Mouse (Mus musculus) neural tube, embryonic 14.5 days (tissue): ENCODE results near the gene Nmrk1. TPM values are rescaled to one million over a fixed set of nuclear protein-coding genes. Genes with fewer than 3 reads are reported as not detected.

Source experiments
- ATAC-seq: fragments of 200-750 bp; cut with Nextera tagmentation; 2 replicates; pipeline ENCODE4 v1.8.0; 2017; ENCODE audit warnings: low read depth, mild to moderate bottlenecking, moderate TSS enrichment, moderate library complexity
- H3K27ac ChIP-seq: fragments of 300-500 bp; sonication (generic); 2 replicates; pipeline ENCODE4 v1.5.1; 2014; ENCODE audit warnings: low read depth, mild to moderate bottlenecking, control low read depth, low read length, moderate library complexity, mixed read lengths
- H3K27me3 ChIP-seq: fragments of 300-500 bp; sonication (generic); 2 replicates; pipeline ENCODE4 v1.6.1; 2014; ENCODE audit warnings: low read length; ENCODE audit not compliant: control insufficient read depth, insufficient read depth
- H3K36me3 ChIP-seq: fragments of 300-500 bp; sonication (generic); 2 replicates; pipeline ENCODE4 v1.6.1; 2014; ENCODE audit warnings: low read length, mixed read lengths; ENCODE audit not compliant: control insufficient read depth, insufficient read depth
- H3K4me1 ChIP-seq: fragments of 300-500 bp; sonication (generic); 2 replicates; pipeline ENCODE4 v1.6.1; 2014; ENCODE audit warnings: low read length; ENCODE audit not compliant: control insufficient read depth, insufficient read depth
- H3K4me2 ChIP-seq: fragments of 300-500 bp; sonication (generic); 2 replicates; pipeline ENCODE4 v1.6.1; 2014; ENCODE audit warnings: mild to moderate bottlenecking, low read depth, low read length, control low read depth
- H3K4me3 ChIP-seq: fragments of 300-500 bp; sonication (generic); 2 replicates; pipeline ENCODE4 v1.5.1; 2014; ENCODE audit warnings: low read depth, low read length, control low read depth, mixed read lengths
- H3K9ac ChIP-seq: fragments of 300-500 bp; sonication (generic); replicated peaks from 2 replicates; pipeline ENCODE4 v1.6.1; 2014; ENCODE audit warnings: low read depth, mild to moderate bottlenecking, control low read depth, low read length, mixed read lengths
- H3K9me3 ChIP-seq: fragments of 300-500 bp; sonication (generic); 2 replicates; pipeline ENCODE4 v1.6.1; 2016; ENCODE audit warnings: low read length; ENCODE audit not compliant: control insufficient read depth
- WGBS: fragments of 180-500 bp; shearing (Covaris S2); extraction: QIAGEN DNeasy Blood & Tissue Kit; methylation state at CpG from one replicate; pipeline ENCODE4 v1.1.7; 2014; 5-methylcytosine and 5-hydroxymethylcytosine counted together
- polyA plus RNA-seq: library from polyadenylated mRNA; unstranded; fragments of >200 nt; fragmentation: Nextera tagmentation; extraction: Ambion mirVana; gene quantifications from 2 replicates; pipeline ENCODE4 v1.2.1, GENCODE M21; 2014

The Nmrk1 gene
- polyA plus RNA-seq, 1 experiment from 2014 or later, result 9.4 TPM

DNA sequence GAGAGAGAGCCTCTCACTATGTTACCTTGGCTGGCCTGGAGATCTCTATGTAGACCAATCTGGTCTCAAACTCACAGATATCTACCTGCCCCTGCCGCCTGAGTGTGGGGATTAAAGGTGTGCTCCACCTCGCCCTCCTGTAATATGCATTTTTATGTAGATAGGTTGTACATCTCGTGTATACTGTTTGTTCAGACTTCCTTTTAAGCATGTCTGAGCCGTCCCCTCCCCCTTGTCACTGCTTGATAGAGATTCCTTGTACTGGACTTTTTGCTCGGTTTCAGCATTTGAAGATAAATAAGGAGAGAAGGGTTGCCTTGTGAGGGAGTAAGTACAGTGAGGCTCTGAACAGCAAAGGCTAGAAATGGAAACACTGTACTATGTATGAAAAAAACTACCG lies 21.3 kb downstream of the Nmrk1 start:
- no peaks in the 10 kb centered on the region for H3K27me3 ChIP-seq
- no peaks in the 10 kb centered on the region for H3K4me1 ChIP-seq
- H3K4me2 ChIP-seq, result no peak overlapping the region
- ATAC-seq, result no peak
- H3K27ac ChIP-seq, result no peak overlapping the region
- H3K9ac ChIP-seq, result no peak overlapping the region
- 85% methylated on average over 6 of the region's 6 CpGs for WGBS
- H3K4me3 ChIP-seq, result no peak overlapping the region
- H3K36me3 ChIP-seq, result no peaks in the 10 kb centered on the region
- H3K9me3 ChIP-seq, result no peaks in the 10 kb centered on the region

DNA sequence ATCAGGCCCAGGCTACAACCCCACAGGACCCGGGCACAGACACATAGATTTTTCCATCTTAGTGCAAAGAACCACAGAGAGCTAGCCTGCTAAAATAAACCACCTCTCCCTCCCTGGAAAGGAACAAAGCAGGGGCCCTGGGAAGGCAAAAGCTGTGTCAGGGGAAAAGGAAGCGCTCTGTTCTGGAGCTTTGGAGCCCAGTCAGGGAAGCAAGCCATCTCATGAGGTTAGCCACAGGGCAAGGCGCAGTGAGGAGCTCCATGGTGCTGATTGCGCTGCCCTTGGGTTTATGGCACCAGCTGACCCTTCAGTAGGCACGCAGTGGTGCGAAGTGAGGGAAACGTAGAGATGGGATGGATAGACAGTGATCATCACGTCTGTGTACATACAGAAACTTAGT lies 22.6 kb downstream of the Nmrk1 start:
- H3K4me2 ChIP-seq, result no peak overlapping the region
- H3K27me3 ChIP-seq, result no peaks in the 10 kb centered on the region
- no peaks in the 10 kb centered on the region for H3K9me3 ChIP-seq
- no peak overlapping the region for H3K27ac ChIP-seq
- no peak for ATAC-seq
- H3K4me3 ChIP-seq, result no peak overlapping the region
- H3K36me3 ChIP-seq, result no peaks in the 10 kb centered on the region
- no peaks in the 10 kb centered on the region for H3K4me1 ChIP-seq
- 84% methylated on average over 8 of the region's 8 CpGs for WGBS
- no peak overlapping the region for H3K9ac ChIP-seq

DNA sequence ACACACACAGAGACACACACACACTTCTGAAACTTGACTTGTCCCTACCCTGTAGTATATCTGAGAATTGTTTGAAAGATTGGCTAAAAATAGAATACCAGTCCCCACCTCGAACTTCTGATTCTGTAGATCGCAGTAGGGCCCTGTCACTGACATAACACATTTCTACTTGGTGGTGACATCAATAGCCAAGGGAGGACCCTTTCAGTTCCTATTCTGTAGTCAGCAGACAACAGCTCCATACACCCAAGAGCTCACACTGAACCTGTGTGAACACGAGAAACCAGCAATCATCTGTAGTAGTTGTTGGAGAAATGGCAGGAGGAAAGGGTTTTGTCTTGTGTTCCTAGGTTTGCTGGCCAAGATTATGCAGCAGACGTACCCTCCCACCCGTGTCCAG lies 23.2 kb downstream of the Nmrk1 start:
- H3K36me3 ChIP-seq, result no peaks in the 10 kb centered on the region
- no peak overlapping the region for H3K9ac ChIP-seq
- H3K27ac ChIP-seq, result no peak overlapping the region
- ATAC-seq, result no peak
- no peak overlapping the region for H3K4me2 ChIP-seq
- 87% methylated on average over 5 of the region's 5 CpGs for WGBS
- no peaks in the 10 kb centered on the region for H3K9me3 ChIP-seq
- H3K27me3 ChIP-seq, result no peaks in the 10 kb centered on the region
- H3K4me1 ChIP-seq, result no peaks in the 10 kb centered on the region
- no peak overlapping the region for H3K4me3 ChIP-seq

DNA sequence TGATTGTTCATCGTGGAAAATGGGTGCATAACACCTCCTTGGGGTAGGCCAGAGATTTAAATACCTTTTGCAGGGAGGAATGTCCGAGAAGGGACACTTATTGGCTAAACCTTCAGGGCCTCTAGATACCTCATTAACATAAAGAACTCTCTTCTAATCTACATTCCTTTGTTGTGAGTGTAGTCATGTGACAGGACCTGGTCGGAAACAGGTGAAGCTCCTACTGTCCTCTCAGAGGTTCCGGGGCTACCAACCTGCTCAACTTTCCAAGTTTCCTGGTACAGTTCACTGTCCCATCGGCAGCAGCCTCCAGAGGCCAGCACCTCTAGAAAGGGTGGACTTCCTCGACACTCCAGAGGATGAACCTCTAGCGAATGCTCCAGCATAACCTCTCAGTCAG lies 24.2 kb downstream of the Nmrk1 start:
- Histone ChIP-seq H3K9ac (no peak overlapping the region), H3K27me3 (no peaks in the 10 kb centered on the region), H3K4me2 (no peak overlapping the region), H3K4me3 (no peak overlapping the region), H3K27ac (no peak overlapping the region), H3K4me1 (no peaks in the 10 kb centered on the region), H3K9me3 (no peaks in the 10 kb centered on the region), H3K36me3 (no peaks in the 10 kb centered on the region)
- no peak for ATAC-seq
- WGBS, result 86% methylated on average over 7 of the region's 7 CpGs

DNA sequence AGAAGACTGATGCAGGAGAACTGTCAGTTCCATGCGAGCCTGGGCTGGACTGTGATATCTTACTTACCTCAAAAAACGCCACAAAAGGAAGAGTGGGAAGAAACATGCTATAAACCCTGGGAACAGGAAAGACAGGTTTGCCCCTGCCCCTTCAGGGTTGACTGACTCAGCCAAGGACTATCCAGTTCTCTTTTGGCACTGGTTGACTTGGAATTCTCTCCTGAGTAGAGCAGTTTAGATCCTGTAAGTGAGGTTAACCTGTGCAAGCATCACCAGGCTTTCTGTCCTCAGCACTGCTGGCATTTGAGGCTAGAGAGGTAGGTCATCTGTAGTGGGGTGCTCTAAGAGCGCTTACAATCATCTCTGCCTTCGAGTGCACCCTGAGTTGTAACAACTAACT lies 26.7 kb downstream of the Nmrk1 start:
- Histone ChIP-seq H3K4me2 (no peak overlapping the region), H3K27ac (no peak overlapping the region), H3K4me1 (no peaks in the 10 kb centered on the region), H3K27me3 (no peaks in the 10 kb centered on the region), H3K4me3 (no peak overlapping the region), H3K36me3 (no peaks in the 10 kb centered on the region), H3K9me3 (no peaks in the 10 kb centered on the region), H3K9ac (no peak overlapping the region)
- no peak for ATAC-seq
- 77% methylated on average over 4 of the region's 4 CpGs for WGBS

DNA sequence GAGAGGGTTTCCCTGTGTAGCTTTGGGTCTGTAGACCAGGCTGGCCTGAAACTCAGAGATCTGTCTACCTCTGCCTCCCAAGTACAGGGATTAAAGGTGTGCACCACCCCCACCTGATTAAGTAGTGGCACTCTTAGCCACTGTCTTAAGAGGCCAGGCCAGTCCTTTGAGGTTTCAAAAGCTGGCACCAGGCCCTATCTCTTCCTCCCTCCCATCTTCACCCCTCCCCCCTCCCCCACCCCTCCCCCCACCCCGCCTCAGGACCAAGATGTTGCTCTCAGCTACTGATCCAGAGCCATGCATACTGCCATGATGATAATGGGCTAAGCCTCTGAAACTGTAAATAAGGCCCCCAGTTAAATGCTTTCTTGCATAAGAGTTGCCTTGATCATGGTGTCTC lies 27.6 kb downstream of the Nmrk1 start:
- H3K27ac ChIP-seq, result no peak overlapping the region
- no peaks in the 10 kb centered on the region for H3K4me1 ChIP-seq
- no peaks in the 10 kb centered on the region for H3K9me3 ChIP-seq
- no peaks in the 10 kb centered on the region for H3K27me3 ChIP-seq
- H3K36me3 ChIP-seq, result no peaks in the 10 kb centered on the region
- ATAC-seq, result no peak
- H3K9ac ChIP-seq, result no peak overlapping the region
- no peak overlapping the region for H3K4me2 ChIP-seq
- no peak overlapping the region for H3K4me3 ChIP-seq
- no CpG with 5 or more reads among the region's 1 CpGs for WGBS

DNA sequence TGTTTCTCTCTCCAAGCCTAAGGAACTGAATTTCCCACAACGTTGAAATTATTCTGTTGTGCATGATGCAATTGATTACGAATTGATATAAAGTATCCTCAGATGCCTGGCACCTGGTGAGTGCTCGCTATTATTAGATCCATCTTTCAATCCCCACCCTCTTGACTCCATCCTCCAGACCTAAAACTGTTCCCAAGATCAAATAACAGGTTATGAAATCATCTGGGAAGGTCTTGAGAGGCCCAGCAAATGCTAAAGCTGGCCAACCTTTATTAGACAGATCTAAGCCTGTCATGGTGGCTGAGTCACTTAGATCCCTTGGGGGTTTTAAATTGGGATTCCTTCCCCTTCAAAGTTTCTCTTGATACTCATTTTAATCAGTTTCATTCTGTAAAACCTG lies 28.7 kb downstream of the Nmrk1 start:
- Histone ChIP-seq H3K36me3 (no peaks in the 10 kb centered on the region), H3K9ac (no peak overlapping the region)
- 81% methylated on average over 3 of the region's 3 CpGs for WGBS

DNA sequence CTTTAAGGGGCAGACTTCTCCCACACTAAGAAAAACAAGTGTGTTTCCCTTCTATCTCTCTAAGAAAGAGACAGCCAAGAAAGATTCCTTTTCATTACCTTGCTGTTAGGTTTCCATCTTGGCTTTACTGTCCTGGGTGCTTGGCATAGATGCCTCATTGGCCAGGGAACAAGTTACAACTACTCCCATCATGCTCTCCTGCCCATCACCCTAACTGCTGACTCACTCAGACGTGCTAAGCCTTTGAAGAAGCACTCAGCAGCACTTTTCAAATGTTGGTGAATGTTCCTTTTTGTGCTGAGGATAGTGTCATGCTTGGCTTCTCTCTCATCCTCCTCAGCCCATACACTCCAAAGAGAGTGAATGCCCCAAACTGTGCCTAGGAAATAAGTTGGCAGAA lies 29.9 kb downstream of the Nmrk1 start:
- no peak for ATAC-seq
- no peaks in the 10 kb centered on the region for H3K27me3 ChIP-seq
- H3K9me3 ChIP-seq, result no peaks in the 10 kb centered on the region
- H3K27ac ChIP-seq, result no peak overlapping the region
- no peak overlapping the region for H3K4me2 ChIP-seq
- no peak overlapping the region for H3K4me3 ChIP-seq
- no peak overlapping the region for H3K9ac ChIP-seq
- no peaks in the 10 kb centered on the region for H3K36me3 ChIP-seq
- no peaks in the 10 kb centered on the region for H3K4me1 ChIP-seq
- WGBS, result 51% methylated on average over 1 of the region's 1 CpGs

More for the DNA sequence above, 28.7 kb downstream of the Nmrk1 start:
- H3K4me2 ChIP-seq, result no peak overlapping the region
- no peaks in the 10 kb centered on the region for H3K27me3 ChIP-seq
- no peak overlapping the region for H3K4me3 ChIP-seq
- no peak for ATAC-seq
- H3K9me3 ChIP-seq, result no peaks in the 10 kb centered on the region
- H3K4me1 ChIP-seq, result no peaks in the 10 kb centered on the region
- no peak overlapping the region for H3K27ac ChIP-seq

DNA sequence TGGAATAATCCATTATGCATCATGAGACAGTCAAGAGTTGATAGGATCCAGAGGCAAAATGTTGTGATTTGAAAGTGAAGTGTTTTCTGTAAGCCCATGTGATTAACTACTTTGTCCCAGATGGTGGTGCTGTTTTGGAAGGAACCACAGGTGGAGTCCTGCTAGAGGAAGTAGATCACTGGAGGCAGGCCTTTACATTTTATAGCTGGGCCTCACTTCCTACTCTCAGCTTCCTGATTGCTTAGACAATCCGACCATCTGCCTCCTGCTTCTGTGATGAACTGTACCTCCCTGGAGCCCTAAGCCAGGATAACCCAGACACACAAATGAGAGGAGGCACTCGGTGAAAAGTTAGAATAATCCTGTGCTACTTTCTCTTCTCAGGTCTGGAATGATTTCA lies 32.2 kb downstream of the Nmrk1 start:
- H3K4me1 ChIP-seq, result no peaks in the 10 kb centered on the region
- no peak for ATAC-seq
- no peak overlapping the region for H3K9ac ChIP-seq
- no peak overlapping the region for H3K27ac ChIP-seq
- no peaks in the 10 kb centered on the region for H3K27me3 ChIP-seq
- H3K4me2 ChIP-seq, result no peak overlapping the region
- no peak overlapping the region for H3K4me3 ChIP-seq
- no peaks in the 10 kb centered on the region for H3K9me3 ChIP-seq
- H3K36me3 ChIP-seq, result no peaks in the 10 kb centered on the region
- WGBS, result 62% methylated on average over 2 of the region's 2 CpGs

DNA sequence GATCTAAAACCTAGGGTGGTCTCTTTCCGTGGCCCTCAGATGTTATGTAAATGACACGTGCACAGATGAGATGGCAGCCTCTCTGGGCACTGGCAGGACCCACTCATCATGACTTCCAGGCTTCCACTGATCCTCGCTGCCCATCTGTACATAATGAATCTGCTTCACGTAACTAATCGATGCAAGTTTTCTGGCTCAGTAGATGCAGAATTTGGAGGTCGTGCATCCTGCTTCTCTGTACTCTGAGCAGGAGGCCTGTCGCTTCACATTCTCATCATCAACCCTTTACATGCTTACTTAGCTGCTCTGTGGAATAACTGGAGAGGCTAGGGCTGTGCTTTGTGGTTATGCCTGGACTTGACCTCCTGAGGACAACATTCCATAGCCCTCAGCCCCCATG lies 35.2 kb downstream of the Nmrk1 start:
- WGBS, result 88% methylated on average over 7 of the region's 7 CpGs
- Histone ChIP-seq H3K4me2 (no peak overlapping the region), H3K36me3 (no peaks in the 10 kb centered on the region), H3K27me3 (no peaks in the 10 kb centered on the region), H3K27ac (no peak overlapping the region), H3K4me3 (no peak overlapping the region), H3K9me3 (no peaks in the 10 kb centered on the region), H3K9ac (no peak overlapping the region), H3K4me1 (peaks cover 5% of the 10 kb centered on the region; the same call in 1 of the 2 replicates)
- ATAC-seq, result no peak
